Mouse (Mus musculus): Measurements from ENCODE around the gene Dpysl5.

The Dpysl5 gene

DNA sequence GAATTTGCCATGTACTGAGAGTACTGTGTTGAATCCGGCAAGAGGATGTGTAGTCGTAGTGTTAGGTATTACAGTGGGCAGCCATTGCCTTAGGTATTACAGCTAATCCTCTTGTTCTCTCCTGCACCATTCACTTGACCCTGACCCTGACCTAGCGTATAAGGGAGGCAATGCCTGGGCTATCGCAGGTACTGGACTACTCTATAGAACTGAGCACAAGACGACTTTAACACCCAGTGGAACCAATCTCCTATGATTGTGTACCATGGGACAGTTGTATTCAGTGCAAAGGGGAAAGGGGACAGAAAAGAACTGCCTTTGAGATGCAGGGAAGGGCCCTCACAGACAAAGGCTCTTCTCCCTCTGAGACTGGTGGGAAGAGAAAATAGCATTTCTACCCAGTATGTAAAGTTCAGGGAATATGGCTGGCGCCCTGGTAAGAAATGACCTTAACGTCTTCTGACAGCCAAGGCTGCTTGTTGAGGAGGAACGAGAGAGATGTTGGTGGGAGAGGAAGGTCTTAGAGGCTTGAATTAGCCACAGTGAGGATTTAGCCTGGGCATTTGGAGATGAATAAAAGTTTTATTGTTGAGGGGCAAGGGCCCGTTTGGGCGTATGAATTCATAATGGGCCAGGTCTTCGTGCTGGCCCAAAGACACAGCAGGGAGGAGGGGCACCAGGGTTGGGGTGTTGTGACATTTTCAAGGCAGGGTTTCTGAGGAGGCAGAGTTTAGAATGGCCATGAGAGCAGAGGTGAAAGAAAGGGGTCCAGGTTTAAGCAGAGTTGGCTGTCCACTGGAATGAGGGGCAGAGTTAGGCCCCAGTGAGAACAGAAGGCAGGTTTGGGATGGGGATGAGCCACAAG, 113.0 kb downstream of the Dpysl5 start:
- no peak for DNase-seq

DNA sequence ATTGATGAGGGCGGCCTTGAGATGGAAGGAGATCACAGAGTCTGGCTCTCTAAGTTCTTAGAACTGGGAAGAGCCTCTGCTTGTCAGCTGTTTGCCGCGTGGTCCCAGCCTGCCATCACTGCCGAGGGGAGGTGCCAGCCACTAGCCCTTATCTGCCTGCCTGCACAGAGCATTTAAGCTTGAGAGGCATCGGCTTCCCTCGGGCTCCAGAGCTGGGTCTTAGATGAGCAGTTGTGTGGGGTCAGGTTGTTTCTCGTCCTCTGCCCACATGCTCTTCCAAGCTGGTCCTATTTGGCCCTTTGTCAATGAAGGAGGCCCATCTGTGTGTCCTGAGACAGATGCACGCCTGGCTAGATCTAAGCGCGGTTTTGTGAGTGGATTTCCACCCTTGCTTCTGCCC, 113.8 kb downstream of the Dpysl5 start:
- DNase-seq = no peak

DNA sequence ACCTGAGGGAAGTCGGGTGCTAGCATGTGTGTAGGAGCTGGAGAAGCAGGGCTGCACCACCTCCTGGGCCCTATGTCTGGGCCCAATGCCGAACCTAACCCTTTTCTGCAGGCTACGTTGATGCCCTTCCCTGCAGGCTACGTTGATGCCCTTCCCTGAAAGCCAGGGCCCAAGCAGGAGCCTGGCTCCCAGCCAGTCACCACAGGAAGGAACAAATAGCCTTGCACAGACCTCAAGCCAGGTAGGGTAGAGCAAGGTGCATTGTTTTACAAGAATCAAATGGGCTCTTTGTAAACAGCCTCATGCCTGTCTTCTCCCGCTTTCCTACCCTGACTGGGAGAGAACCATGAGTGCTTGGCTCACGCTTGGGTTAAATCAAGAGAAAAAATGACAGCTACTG, 114.5 kb downstream of the Dpysl5 start:
- no peak for DNase-seq

DNA sequence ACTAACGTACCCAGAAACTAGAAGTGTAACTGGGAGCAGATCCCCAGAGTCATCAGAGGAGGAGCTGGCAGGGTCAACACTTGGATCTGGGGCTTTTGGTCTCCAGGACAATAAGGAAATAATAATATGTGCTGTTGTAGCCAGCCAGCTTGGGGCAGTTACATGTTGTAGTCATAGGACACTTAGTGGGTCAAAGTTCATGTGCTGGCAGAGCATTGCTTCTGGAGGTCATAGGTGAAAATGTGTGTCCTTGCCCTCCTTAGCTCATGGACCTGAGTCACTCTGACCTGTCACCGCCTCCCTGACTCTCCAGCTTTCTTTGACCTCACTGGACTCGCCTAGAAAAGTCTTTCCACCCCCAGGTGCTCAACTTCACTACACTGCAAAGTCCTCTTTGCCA, 122.1 kb downstream of the Dpysl5 start:
- DNase-seq = no peak

DNA sequence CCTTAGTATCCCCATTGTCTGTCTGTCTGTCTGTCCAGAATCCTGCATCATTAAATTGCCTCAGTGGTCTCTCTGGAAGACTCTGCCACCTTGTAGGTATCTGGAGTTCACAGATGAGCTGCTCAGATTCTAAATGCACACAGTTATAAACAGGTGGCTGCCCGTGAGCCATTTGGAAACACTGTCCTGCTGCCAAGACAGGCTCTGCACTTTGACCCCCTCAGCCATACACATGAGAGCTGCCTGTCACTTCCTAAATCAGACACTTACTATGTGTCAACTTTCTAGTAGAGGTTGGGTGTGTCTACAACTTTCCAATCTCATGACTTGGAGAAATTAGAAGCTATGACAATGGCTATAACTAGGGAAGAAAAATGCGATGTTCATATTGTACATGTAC, 128.4 kb downstream of the Dpysl5 start:
- no peak for DNase-seq

DNA sequence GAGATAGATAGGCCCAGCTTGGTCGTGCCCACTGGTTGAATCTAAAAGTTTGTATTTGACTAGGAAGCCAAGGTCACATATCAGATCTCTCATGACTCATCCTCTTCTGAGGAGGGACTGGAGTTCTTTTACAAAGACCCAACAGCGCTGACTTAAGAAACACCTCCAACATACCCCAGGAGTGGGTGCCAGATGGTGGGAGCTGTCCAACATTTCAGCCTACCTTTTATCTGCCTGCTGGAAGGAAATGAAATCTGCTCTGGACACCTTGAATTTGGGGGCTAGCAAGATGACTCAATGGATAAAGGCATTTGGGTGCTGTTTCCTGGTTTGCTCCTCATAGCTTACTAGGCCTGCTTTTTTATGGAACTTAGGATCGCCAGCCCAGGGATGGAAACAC, 130.5 kb downstream of the Dpysl5 start:
- no peak for DNase-seq
